In the genomic region with DNA sequence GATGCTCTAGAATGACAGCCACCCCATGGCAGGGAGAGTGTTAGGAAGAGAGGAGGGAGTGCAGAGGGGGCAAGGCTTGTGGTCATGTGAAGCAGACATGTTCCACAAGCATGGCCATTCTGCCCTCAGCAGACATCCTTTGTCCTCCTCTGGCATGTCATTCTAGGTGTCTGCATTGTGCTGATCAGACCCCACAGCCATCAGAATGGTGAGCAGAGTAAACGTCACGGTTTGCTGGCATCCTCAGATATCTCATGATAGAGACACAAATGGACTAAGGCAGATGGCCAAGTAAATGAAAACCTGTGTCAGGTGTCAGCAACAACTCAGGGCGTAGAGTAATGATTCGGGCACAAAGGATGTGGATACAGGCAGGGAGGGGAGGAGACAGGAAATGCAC, we compare ENCODE assay signal across 16 mouse cellular contexts.
"Had no signal": no experiment of that assay in that cellular context is flagged by ENCODE, and none has a peak within 500 bp of the region (broad histone marks: within the 10 kb centered on the region; RNA-seq: fewer than 3 reads in every experiment).

No protein-coding gene starts in this region.

- H3K27ac ChIP-seq: neural tube, embryonic 13.5 days; neural tube, embryonic 15.5 days; stomach, embryonic 15.5 days; stomach, postnatal 0 days had no signal

- H3K36me3 ChIP-seq: neural tube, embryonic 13.5 days; neural tube, embryonic 15.5 days; stomach, embryonic 15.5 days had no signal

- H3K4me1 ChIP-seq: stomach, embryonic 15.5 days had no signal

- H3K4me2 ChIP-seq: neural tube, embryonic 13.5 days; neural tube, embryonic 15.5 days; stomach, embryonic 15.5 days had no signal

- DNase-seq: retina, postnatal 1 day; right cerebral cortex, adult 18-20 months; right cerebral cortex, postnatal 14 days; right cerebral cortex, postnatal 25 days; right cerebral cortex, postnatal 4 days; spleen, adult 18-20 months; thymus, adult 18-20 months; thymus, adult 2 months; thymus, postnatal 14 days; thymus, postnatal 25 days; thymus, postnatal 36 days; thymus, postnatal 4 days had no signal

- H3K27me3 ChIP-seq: neural tube, embryonic 13.5 days; neural tube, embryonic 15.5 days; stomach, embryonic 15.5 days had no signal

- H3K9me3 ChIP-seq: neural tube, embryonic 13.5 days; neural tube, embryonic 15.5 days; stomach, embryonic 15.5 days had no signal

- H3K4me3 ChIP-seq: neural tube, embryonic 13.5 days; neural tube, embryonic 15.5 days; stomach, embryonic 15.5 days had no signal

- H3K9ac ChIP-seq: neural tube, embryonic 13.5 days; neural tube, embryonic 15.5 days; stomach, embryonic 15.5 days had no signal
